Mouse (Mus musculus): ENCODE data around the gene Abcb1a.
"Not testable (repeated sequence)": the region's sequence is repeated elsewhere in the genome, so short reads cannot be mapped to it uniquely, and the experiment has no call there.

The Abcb1a gene

GRCm38 (mm10) chr5:8727760-8728159 lies 67.9 kb downstream of the Abcb1a start:
- no peak for DNase-seq (ENCODE audit: low spot score)

DNA sequence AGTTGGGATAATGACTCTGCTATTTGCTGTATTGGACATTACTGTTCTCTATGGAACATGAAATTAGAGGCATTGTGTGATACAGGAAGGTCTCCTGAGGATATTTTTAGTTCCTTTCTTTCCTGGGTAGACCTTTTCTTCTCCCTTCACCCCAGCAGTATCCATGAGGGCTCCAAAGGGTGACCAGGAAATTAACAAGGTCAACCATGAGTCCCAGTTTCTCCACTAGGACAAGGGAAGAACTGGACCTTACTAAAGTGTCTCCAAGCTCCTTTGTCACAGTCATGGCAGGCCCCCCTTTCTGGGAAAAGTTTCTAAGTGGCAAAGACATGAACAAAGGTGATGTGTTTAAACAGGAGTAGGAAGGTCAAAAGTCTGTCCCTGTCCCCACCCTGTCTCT lies 72.8 kb downstream of the Abcb1a start:
- no peak for DNase-seq (ENCODE audit: low spot score)

DNA sequence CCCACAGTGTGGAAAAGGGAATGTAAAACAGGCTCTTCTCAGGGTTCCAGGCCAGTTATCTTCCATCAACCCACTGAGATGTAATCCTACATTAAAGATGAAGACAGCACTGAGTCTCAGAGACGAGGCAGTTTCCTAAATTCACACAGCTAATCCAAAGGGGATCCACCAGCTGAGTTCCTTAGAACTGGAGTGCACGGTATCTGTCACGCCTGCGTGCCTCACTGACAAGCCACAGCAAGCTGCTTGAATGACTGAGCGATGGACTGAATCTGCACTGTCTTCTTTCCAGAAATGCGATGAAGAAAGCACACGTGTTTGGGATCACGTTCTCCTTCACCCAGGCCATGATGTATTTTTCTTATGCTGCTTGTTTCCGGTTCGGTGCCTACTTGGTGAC lies 73.4 kb downstream of the Abcb1a start:
- not testable (repeated sequence) for DNase-seq (ENCODE audit: low spot score)

- no peak for DNase-seq (ENCODE audit: low spot score)
Observed at GRCm38 (mm10) chr5:8736389-8736788, 76.5 kb downstream of the Abcb1a start.

DNA sequence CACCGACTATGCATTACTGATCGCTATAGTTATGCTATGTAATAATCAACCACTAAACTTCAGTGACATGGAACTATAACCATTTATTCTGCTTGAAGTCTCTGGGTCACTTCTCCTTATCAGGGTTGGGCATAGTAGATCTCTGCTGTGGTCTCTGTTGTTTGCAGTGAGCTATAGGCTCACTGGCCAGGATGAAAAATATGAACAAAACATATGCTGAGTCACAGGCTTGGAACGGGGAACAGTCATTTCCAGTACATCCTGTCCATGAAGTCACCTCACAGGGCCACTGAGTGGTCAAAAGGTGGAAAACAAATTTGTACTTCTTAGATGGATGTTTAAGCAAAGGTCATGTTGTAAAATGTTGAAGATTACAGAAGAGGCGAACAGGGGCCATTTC lies 77.2 kb downstream of the Abcb1a start:
- no peak for DNase-seq (ENCODE audit: low spot score)

DNA sequence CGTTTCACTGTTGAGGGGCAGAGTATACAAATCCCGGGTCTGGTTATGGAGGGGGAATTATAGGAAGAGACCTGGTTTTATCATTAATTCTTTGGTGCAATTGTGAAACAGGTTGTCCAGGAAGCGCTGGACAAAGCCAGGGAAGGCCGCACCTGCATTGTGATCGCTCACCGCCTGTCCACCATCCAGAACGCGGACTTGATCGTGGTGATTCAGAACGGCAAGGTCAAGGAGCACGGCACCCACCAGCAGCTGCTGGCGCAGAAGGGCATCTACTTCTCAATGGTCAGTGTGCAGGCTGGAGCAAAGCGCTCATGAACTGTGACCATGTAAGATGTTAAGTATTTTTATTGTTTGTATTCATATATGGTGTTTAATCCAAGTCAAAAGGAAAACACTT lies 87.4 kb downstream of the Abcb1a start:
- DNase-seq (ENCODE audit: low spot score) = not testable (repeated sequence)

DNA sequence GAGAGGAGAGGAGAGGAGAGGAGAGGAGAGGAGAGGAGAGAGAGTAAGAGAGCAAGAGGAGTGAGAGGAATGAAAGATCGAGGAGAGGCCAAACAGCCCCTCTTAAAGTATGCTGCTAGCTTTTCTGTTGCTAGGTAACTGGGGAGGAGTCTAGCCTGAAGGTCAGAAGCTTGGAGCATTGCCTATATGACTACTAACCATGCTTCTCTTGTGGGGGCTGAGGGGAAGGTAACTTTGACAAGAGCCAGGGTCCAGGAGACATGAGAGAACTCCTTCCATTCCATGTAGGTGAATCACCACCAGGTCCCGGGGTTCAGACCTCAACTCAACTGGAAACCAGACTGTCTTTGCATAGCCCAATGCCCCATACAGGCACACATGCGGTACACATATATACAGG lies 113.0 kb downstream of the Abcb1a start:
- DNase-seq (ENCODE audit: low spot score) = no peak

DNA sequence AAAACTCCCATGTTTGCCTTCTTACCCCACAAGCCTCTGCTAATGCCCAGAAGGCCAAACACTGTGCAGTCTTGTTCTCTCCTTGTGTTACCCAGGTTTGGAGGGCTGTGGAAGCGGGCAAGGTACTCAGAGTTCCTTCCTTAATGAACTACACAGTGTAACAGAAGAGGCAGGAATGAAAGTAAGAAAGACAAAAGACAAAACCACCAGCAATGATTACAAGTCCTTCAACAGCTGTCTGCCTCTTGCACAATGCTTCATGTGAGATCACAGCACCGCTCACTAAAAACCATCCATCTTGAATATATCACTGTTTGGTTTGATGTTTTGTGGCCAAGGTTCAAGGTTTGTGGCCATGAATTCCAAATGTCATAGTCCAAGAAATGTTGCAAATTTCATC lies 118.4 kb downstream of the Abcb1a start:
- DNase-seq (ENCODE audit: low spot score) = no peak

- no peak for DNase-seq (ENCODE audit: low spot score)
Observed at GRCm38 (mm10) chr5:8778751-8779150, 118.9 kb downstream of the Abcb1a start.

DNA sequence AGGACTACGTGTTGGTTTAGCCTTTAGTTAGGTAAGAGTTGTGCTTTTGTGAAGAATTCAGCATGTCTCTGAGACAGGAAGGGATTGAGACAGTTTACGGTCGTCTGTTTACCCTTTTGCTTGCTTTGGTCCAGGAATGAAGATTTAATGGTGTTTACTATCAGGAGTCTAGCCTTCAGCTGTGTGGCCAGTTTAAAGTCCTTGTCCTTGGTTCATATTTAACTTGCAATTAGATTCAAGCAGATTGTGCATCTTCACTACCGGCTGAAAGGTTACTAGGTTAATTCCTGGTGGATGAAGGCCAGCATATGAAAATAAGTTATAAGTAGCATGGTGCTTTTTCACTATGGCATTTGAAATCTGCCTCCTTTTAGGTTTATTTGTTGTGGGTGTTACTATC lies 132.4 kb downstream of the Abcb1a start:
- DNase-seq (ENCODE audit: low spot score) = no peak

All from layer of hippocampus, adult 11-12 months (tissue).